Mouse (Mus musculus): ENCODE data around the gene Kank2. TPM values are rescaled to one million over a fixed set of nuclear protein-coding genes. Genes with fewer than 3 reads are reported as not detected.

Kank2 gene
- 5.0 and 5.5 TPM in 2 replicates for polyA plus RNA-seq (2016; fragmentation: Nextera tagmentation; extraction: Ambion mirVana)

DNA sequence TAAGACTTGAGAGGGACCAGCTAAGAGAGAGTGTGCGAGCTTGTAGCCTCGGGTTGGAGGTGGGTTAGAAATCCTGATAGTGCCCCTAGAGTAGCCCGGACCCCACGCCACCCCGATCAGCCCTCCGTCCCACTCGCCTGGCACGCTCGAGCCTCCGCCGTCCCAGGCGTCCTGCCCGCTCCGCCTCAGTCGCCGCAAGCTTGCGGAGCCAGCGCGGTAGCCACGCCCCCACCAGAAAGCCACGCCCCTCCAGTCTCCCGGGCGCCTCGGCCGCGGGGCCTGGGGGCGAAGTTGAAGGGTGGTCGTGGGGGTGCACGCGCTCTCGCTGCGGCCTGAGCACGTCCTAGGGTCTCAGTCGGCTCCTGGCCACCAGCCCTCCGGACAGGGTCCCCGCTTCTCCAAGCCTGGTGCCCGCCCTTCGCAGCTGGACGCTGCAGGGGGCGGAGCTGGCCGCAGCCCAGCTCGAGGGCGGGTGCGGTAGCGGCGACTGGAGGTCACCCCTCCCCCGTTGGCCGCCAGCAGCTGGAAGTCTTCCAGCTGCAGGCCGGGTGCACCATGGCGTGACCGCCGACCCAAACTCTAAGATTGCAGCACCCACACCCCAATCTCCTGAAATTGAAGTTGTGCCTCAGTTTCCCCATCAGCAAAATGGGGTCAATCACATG lies at the start of gene Kank2:
Gene Kank2 (minus strand): TSS at position 400 of the 665 bp plus-strand sequence.
- no peaks in the 10 kb centered on the region for H3K9me3 ChIP-seq (replicated peaks)
- H3K27me3 ChIP-seq (replicated peaks), result peaks cover 16% of the 10 kb centered on the region; the same call in 1 of the 2 replicates
- H3K4me2 ChIP-seq, result peak within 1 kb of the TSS; percentile 94
- peaks cover 35% of the 10 kb centered on the region for H3K4me1 ChIP-seq
- H3K9ac ChIP-seq, result peak within 1 kb of the TSS; percentile 73
- H3K27ac ChIP-seq, result peak within 1 kb of the TSS; percentile 78
- peak within 1 kb of the TSS; percentile 70 for H3K4me3 ChIP-seq
- peaks cover 29% of the 10 kb centered on the region for H3K36me3 ChIP-seq
- ATAC-seq, result peak; percentile 75
- WGBS (ENCODE audit: insufficient replicate concordance), result under 1% methylated on average over 52 of the region's 52 CpGs

DNA sequence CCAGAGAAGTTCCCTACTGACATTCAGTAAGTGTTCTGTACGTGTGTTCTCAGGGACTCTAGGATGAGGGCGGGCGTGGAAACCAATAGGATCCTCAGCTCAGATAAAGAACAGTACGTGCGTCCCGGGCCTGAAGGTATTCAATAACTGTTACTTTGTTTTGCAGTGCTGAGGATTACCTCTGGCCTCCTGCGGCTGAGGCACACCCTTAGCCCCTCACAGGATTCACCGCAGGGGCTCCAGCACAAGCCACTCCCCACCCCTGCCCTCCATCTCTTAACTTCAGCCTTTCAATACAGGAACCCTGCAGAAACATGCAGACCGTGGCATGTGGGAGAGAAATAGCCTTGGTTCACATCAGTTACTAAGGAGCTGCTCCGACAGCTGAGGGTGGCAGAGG lies 49.4 kb upstream of the Kank2 start:
- 32% methylated on average over 10 of the region's 10 CpGs for WGBS (ENCODE audit: insufficient replicate concordance)

DNA sequence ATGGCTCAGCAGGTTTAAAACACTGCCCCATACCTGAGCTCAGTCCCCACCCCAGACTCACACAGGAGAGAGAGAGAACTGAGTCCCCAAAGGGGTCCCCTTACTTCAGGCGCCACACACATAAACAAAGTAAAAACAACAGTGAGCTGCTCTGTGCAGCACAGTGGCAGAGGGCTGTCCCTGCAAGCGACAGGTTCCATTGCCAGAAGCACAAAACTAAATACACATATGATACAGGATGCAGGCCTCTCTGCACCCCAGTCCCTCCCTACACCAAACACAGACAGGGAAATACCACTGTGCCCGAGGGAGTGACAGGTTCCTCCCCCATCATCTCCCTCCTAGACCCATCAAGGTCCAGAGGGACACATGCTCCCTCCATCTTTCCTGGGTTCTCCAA lies 48.9 kb upstream of the Kank2 start:
- no peaks in the 10 kb centered on the region for H3K27me3 ChIP-seq (replicated peaks)
- H3K4me2 ChIP-seq, result peak overlapping the region; percentile 42
- H3K36me3 ChIP-seq, result peaks cover 3% of the 10 kb centered on the region; the same call in 1 of the 2 replicates
- no peaks in the 10 kb centered on the region for H3K9me3 ChIP-seq (replicated peaks)
- H3K9ac ChIP-seq, result no peak overlapping the region
- H3K4me3 ChIP-seq, result no peak overlapping the region
- 34% methylated on average over 3 of the region's 3 CpGs for WGBS (ENCODE audit: insufficient replicate concordance)
- peaks cover 42% of the 10 kb centered on the region for H3K4me1 ChIP-seq
- ATAC-seq, result no peak
- peak overlapping the region; percentile 65 for H3K27ac ChIP-seq

More for the DNA sequence above, 49.4 kb upstream of the Kank2 start:
- H3K4me3 ChIP-seq, result no peak overlapping the region
- peak overlapping the region; percentile 65 for H3K27ac ChIP-seq
- H3K4me2 ChIP-seq, result no peak overlapping the region
- H3K9me3 ChIP-seq (replicated peaks), result no peaks in the 10 kb centered on the region
- no peak for ATAC-seq
- H3K9ac ChIP-seq, result no peak overlapping the region
- 0 out of 2 replicates have a peak, but pooled peaks cover 3% of the 10 kb centered on the region for H3K36me3 ChIP-seq
- no peaks in the 10 kb centered on the region for H3K27me3 ChIP-seq (replicated peaks)
- peaks cover 47% of the 10 kb centered on the region for H3K4me1 ChIP-seq

DNA sequence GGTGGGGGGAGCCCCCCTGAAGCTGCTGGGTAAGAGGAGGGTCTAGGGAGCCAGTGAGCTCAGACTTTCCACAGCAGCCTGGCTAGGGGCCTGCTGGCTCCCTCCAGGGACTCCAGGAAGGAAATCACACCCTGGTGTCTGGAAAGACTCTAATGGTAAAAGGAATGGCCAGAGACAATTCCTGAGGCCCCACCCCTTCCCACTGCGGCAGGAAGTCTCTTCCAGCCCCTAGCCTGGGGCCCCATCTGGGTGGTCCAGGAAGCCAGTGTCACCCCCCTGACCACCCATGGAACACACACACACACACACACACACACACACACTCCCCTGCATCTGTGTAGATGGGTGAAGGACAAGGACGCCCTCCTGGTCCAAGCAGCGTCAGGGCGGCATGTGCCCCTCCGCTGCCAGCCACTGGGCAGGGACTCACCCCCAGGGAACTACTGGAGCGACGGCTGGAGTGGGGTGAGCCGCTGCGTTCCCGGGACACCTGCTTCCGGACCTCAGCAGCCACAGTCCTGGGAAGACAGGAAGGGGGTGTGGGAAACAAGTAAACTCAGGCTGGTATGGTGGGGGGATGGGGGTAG lies 48.3 kb upstream of the Kank2 start:
- H3K27ac ChIP-seq, result peak overlapping the region; percentile 65
- H3K36me3 ChIP-seq, result peaks cover 3% of the 10 kb centered on the region; the same call in 1 of the 2 replicates
- peak; percentile 38 for ATAC-seq
- H3K4me3 ChIP-seq, result no peak overlapping the region
- 33% methylated on average over 11 of the region's 11 CpGs for WGBS (ENCODE audit: insufficient replicate concordance)
- H3K9me3 ChIP-seq (replicated peaks), result no peaks in the 10 kb centered on the region
- H3K4me1 ChIP-seq, result peaks cover 36% of the 10 kb centered on the region
- H3K9ac ChIP-seq, result peak overlapping the region; percentile 13; the same call in 1 of the 2 replicates
- peak overlapping the region; percentile 42 for H3K4me2 ChIP-seq
- no peaks in the 10 kb centered on the region for H3K27me3 ChIP-seq (replicated peaks)

DNA sequence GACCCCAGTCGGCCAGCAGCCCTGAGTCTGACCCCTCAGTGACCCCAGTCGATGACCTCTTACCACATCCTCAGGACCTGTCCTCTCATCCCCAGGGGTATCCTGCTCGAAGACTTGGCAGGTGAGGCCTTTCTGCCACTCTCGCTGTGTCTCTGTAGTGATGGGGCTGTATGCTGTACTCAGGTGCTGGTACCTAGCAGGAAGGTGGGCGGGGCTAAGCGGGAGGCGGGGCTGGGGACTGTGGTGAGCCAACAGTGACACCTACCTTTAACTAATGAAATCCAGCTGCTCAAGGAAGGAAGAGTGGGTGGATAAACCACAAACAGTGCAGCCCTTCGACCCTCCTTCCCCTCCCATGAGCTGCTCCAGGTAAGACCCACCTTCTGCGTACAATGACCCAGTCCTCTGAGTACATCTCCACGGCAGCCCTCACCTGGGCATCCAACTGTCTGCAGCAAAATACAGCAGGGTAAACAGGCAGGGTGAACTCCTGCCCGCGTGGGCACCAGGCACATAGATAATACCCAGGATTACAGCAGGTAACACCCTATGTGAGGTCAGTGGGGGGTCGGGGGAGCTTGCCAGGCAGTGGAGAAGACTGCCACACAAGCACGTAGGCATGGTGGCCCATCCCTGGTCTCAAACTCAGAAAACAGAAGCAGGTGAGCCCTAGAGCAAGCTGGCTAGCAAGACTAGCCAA lies 47.0 kb upstream of the Kank2 start:
- peaks cover 29% of the 10 kb centered on the region for H3K4me1 ChIP-seq
- no peaks in the 10 kb centered on the region for H3K27me3 ChIP-seq (replicated peaks)
- no peak for ATAC-seq
- no peaks in the 10 kb centered on the region for H3K9me3 ChIP-seq (replicated peaks)
- no peak overlapping the region for H3K4me3 ChIP-seq
- H3K4me2 ChIP-seq, result no peak overlapping the region
- H3K9ac ChIP-seq, result no peak overlapping the region
- 47% methylated on average over 14 of the region's 14 CpGs for WGBS (ENCODE audit: insufficient replicate concordance)
- H3K27ac ChIP-seq, result no peak overlapping the region
- peaks cover 6% of the 10 kb centered on the region; the same call in 1 of the 2 replicates for H3K36me3 ChIP-seq

DNA sequence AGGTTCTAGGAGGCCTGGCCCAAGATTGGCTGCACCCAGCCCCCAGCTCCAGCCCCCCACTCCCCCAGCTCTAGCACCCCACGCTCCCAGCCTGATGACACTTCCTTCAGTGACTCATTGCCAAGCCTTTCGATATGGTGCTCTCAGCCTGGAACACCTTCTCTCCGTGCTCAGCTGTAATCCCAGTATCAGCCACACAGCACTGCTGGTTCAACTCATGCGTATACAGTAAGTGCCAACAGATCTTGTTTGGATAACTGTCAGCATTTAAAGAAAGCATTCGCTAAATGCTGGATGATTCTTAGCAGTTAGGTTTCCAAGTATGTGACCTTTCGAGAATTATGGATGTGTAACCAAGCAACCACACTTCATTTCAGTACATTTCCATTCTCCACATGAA lies 44.5 kb upstream of the Kank2 start:
- peaks cover 24% of the 10 kb centered on the region for H3K4me1 ChIP-seq
- 55% methylated on average over 6 of the region's 6 CpGs for WGBS (ENCODE audit: insufficient replicate concordance)
- H3K27me3 ChIP-seq (replicated peaks), result no peaks in the 10 kb centered on the region
- H3K4me3 ChIP-seq, result no peak overlapping the region
- ATAC-seq, result no peak
- no peak overlapping the region for H3K9ac ChIP-seq
- H3K27ac ChIP-seq, result no peak overlapping the region
- H3K9me3 ChIP-seq (replicated peaks), result no peaks in the 10 kb centered on the region
- no peak overlapping the region for H3K4me2 ChIP-seq
- peaks cover 16% of the 10 kb centered on the region; the same call in 1 of the 2 replicates for H3K36me3 ChIP-seq

DNA sequence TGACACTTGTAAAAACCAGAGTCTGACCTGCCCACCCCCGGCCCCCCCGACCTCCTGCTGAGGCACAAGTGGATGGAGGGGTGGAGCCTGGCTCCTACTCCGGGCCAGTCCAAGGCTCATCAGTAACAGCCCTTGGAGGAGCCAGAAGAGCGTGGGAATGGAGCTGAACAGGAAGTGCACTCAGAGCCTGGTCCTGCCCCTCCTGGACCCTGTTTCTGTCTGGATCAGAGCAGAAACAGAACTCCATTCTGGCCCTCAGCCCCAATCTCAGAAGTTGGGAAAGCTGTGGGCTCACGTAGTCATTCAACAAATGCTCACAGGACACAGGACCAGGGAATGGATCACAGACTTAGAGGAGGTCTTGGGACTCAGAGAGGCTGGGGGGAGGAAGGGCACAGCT lies 43.8 kb upstream of the Kank2 start:
- Histone ChIP-seq H3K4me3 (no peak overlapping the region), H3K36me3 (peaks cover 21% of the 10 kb centered on the region), H3K9me3 (replicated peaks) (no peaks in the 10 kb centered on the region), H3K9ac (no peak overlapping the region), H3K27ac (no peak overlapping the region), H3K27me3 (replicated peaks) (no peaks in the 10 kb centered on the region), H3K4me1 (peaks cover 17% of the 10 kb centered on the region), H3K4me2 (no peak overlapping the region)
- 51% methylated on average over 5 of the region's 5 CpGs for WGBS (ENCODE audit: insufficient replicate concordance)
- no peak for ATAC-seq

DNA sequence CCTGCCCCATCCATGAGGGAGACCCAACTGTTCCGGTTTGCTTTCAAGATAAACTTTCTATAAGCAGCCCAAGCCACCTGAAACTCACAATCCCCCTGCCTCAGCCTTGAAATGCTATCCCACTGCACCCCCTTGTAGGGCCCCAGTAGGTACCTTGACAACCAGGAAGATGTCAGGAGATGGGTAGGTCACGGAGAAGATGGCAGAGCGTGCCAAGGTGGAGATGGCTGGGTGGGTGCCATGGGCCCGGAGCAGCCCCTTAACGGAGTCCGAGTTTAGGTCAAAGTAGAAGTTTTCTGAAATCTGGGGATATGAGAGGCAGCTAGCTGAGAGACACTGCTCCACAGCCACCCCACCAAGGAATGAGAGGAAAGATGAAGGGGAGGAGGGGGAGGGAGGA lies 42.8 kb upstream of the Kank2 start:
- Histone ChIP-seq H3K9me3 (replicated peaks) (no peaks in the 10 kb centered on the region), H3K36me3 (peaks cover 30% of the 10 kb centered on the region), H3K27ac (no peak overlapping the region), H3K4me2 (no peak overlapping the region), H3K27me3 (replicated peaks) (no peaks in the 10 kb centered on the region), H3K4me3 (no peak overlapping the region), H3K4me1 (peaks cover 8% of the 10 kb centered on the region), H3K9ac (no peak overlapping the region)
- WGBS (ENCODE audit: insufficient replicate concordance), result 85% methylated on average over 6 of the region's 6 CpGs
- no peak for ATAC-seq

DNA sequence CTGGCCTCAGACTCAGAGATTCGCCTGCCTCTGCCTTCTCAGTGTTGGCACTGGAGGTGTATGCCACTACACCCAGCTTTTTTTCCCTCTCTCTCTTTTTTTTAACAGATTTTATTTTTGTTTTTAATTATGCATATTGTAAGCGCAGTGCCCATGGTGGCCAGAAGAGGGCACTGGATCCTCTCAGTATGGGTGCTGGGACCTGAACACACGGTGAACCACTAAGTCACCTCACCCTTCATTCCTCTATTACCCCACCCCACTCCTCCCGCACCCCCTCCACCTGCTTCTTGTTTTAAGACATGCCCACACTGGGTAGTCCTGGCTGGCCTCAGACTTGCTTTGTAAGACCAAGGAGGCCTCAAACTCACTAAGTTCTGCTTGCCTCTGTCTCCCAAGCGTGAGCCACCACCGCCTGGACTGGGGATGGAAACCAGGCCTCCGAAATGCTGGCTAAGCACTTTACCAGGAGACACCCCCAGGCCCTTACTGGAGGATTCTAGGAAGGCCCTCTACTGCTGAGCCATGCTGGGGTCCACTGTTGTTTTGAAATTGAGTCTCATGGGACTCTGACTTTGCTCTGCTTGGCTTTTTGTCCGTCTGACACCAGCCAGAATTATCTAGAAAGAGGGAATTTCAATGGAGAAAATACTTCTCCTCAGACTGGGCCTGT lies 41.7 kb upstream of the Kank2 start:
- Histone ChIP-seq H3K4me1 (peaks cover 4% of the 10 kb centered on the region), H3K9ac (no peak overlapping the region), H3K36me3 (peaks cover 32% of the 10 kb centered on the region), H3K9me3 (replicated peaks) (no peaks in the 10 kb centered on the region), H3K4me3 (no peak overlapping the region), H3K4me2 (no peak overlapping the region), H3K27me3 (replicated peaks) (no peaks in the 10 kb centered on the region), H3K27ac (no peak overlapping the region)
- no peak for ATAC-seq
- WGBS (ENCODE audit: insufficient replicate concordance), result 47% methylated on average over 8 of the region's 8 CpGs

DNA sequence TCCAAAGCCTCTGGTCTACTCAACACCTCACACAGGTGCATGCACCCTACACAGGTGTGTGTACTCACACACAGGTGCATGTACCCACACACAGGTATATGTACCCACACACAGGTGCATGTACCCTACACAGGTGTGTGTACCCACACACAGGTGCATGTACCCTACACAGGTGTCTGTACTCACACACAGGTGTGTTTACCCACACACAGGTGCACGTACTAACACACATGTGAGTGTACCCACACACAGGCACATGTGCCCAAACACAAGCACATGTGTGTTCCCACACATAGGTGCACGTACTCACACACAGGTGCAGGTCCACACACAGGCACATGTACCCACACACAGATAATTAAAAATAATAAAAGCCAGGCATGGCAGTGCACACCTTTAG lies 39.1 kb upstream of the Kank2 start:
- Histone ChIP-seq H3K9ac (no peak overlapping the region), H3K4me1 (no peaks in the 10 kb centered on the region), H3K27ac (no peak overlapping the region), H3K27me3 (replicated peaks) (no peaks in the 10 kb centered on the region), H3K36me3 (peaks cover 32% of the 10 kb centered on the region), H3K4me3 (no peak overlapping the region), H3K9me3 (replicated peaks) (no peaks in the 10 kb centered on the region), H3K4me2 (no peak overlapping the region)
- WGBS (ENCODE audit: insufficient replicate concordance), result 71% methylated on average over 2 of the region's 2 CpGs
- no peak for ATAC-seq

DNA sequence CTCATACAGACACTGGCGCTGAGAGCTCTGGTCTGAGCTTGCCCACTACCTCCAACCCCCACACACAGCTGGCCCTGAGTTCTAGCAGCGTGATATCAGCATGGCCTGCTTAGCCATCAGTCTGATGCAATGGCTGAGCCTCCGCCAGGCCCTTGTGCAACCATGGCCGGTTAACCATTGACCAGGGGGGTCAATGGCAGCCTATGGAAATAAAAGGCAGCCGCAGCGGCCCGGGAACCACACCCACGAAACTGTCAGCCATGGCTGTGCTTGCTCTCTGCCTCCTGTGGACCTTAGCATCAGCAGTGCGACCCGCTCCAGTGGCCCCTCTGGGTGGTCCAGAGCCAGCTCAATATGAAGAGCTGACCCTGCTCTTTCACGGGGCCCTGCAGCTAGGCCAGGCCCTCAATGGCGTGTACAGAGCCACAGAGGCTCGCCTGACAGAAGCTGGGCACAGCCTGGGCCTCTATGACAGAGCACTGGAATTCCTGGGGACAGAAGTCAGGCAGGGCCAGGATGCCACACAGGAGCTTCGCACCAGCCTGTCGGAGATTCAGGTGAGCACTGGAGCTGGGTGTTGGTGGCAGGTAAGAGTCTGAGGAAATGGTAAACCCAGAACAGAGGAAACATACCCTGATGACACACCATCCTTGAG lies 36.8 kb upstream of the Kank2 start, which contains the start of gene Angptl8:
Gene Angptl8 (plus strand): TSS at position 253 of the 655 bp plus-strand sequence.
- peak within 1 kb of the TSS; percentile 41 for H3K4me3 ChIP-seq
- H3K9me3 ChIP-seq (replicated peaks), result no peaks in the 10 kb centered on the region
- peak within 1 kb of the TSS; percentile 40 for H3K9ac ChIP-seq
- H3K4me2 ChIP-seq, result peak within 1 kb of the TSS; percentile 42
- peaks cover 36% of the 10 kb centered on the region for H3K36me3 ChIP-seq
- 67% methylated on average over 15 of the region's 15 CpGs for WGBS (ENCODE audit: insufficient replicate concordance)
- ATAC-seq, result peak; percentile 59
- H3K27ac ChIP-seq, result peak within 1 kb of the TSS; percentile 43; the same call in 1 of the 2 replicates
- H3K4me1 ChIP-seq, result 0 out of 2 replicates have a peak, but pooled peaks cover 3% of the 10 kb centered on the region
- no peaks in the 10 kb centered on the region for H3K27me3 ChIP-seq (replicated peaks)

Data from liver, embryonic 12.5 days (tissue).